In the genomic region with DNA sequence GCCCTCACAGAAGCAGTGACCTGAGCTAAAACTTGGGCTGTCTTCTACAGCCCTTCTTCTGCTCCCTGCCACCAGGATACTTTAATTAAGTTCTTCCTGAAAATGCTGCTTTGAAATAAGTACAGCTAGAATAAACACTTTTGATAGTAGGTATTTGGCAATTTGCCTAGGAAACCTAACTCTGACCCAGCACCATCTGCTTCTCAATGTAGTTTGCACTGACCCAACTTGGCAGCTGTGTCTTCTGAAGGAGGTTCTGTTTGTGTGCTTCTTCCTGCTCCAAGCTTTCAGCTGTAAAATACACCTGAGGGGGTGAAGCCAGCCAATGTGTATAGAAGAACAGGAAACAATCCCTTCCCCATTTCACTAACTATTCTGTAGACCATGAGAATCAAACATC, we compare ENCODE assay signal across 21 mouse cellular contexts. TPM values are rescaled to one million over a fixed set of nuclear protein-coding genes. Genes with fewer than 3 reads are reported as not detected.
DNase-seq lines count a peak whose midpoint lies in the region; ATAC-seq and TF ChIP-seq lines count a peak whose summit lies in the region.
"Had no signal": no experiment of that assay in that cellular context is flagged by ENCODE, and none has a peak within 500 bp of the region (broad histone marks: within the 10 kb centered on the region; RNA-seq: fewer than 3 reads in every experiment).

No protein-coding gene starts in this region.

- H3K9ac ChIP-seq in heart, embryonic 13.5 days, result 0 out of 2 replicates have a peak overlapping the region, but pooled peaks have one; percentile 24
- H3K9ac ChIP-seq in liver, embryonic 13.5 days, result 0 out of 2 replicates have a peak overlapping the region, but pooled peaks have one; percentile 9
- H3K9ac ChIP-seq in midbrain, postnatal 0 days (replicated peaks; ENCODE audit: low read length, poor library complexity, severe bottlenecking), result no peak overlapping the region
- H3K9ac ChIP-seq in midbrain, embryonic 14.5 days (replicated peaks; ENCODE audit: low read length), result no peak overlapping the region
- H3K9ac ChIP-seq: heart, embryonic 12.5 days; hindbrain, embryonic 14.5 days; liver, embryonic 14.5 days had no signal

- TF ChIP-seq CTCF in midbrain, postnatal 0 days (IDR thresholded peaks at IDR 0.05), result no peak
- no peak for TF ChIP-seq CTCF in left cerebral cortex, adult 2 months (IDR thresholded peaks at IDR 0.05)

- H3K36me3 ChIP-seq in heart, embryonic 13.5 days, result no peaks in the 10 kb centered on the region
- H3K36me3 ChIP-seq in liver, embryonic 13.5 days, result no peaks in the 10 kb centered on the region
- H3K36me3 ChIP-seq in midbrain, postnatal 0 days (ENCODE audit: insufficient read depth, low read length), result no peaks in the 10 kb centered on the region
- H3K36me3 ChIP-seq in midbrain, embryonic 14.5 days (ENCODE audit: control insufficient read depth, insufficient read depth, low read length), result no peaks in the 10 kb centered on the region
- H3K36me3 ChIP-seq: heart, embryonic 12.5 days had no signal

- intact Hi-C loops in left cerebral cortex, adult 2 months (cut with DNase I), result no loop called here

- H3K9me3 ChIP-seq in heart, embryonic 13.5 days, result no peaks in the 10 kb centered on the region
- no peaks in the 10 kb centered on the region for H3K9me3 ChIP-seq in liver, embryonic 13.5 days (replicated peaks)
- H3K9me3 ChIP-seq in midbrain, postnatal 0 days (ENCODE audit: low read length), result no peaks in the 10 kb centered on the region
- no peaks in the 10 kb centered on the region for H3K9me3 ChIP-seq in midbrain, embryonic 14.5 days (ENCODE audit: control insufficient read depth, low read length)
- H3K9me3 ChIP-seq: heart, embryonic 12.5 days had no signal

- no peaks in the 10 kb centered on the region for H3K27me3 ChIP-seq in heart, embryonic 13.5 days (replicated peaks)
- no peaks in the 10 kb centered on the region for H3K27me3 ChIP-seq in liver, embryonic 13.5 days
- H3K27me3 ChIP-seq in midbrain, postnatal 0 days (ENCODE audit: insufficient read depth, low read length), result no peaks in the 10 kb centered on the region
- no peaks in the 10 kb centered on the region for H3K27me3 ChIP-seq in midbrain, embryonic 14.5 days (ENCODE audit: control insufficient read depth, insufficient read depth, low read length)
- H3K27me3 ChIP-seq: heart, embryonic 12.5 days had no signal

- no peak overlapping the region for H3K4me2 ChIP-seq in heart, embryonic 13.5 days
- H3K4me2 ChIP-seq in liver, embryonic 13.5 days, result no peak overlapping the region
- H3K4me2 ChIP-seq in midbrain, postnatal 0 days (ENCODE audit: low read depth, low read length, poor library complexity, severe bottlenecking), result no peak overlapping the region
- H3K4me2 ChIP-seq in midbrain, embryonic 14.5 days (ENCODE audit: low read length), result no peak overlapping the region
- H3K4me2 ChIP-seq: heart, embryonic 12.5 days; hindbrain, embryonic 14.5 days; midbrain, embryonic 11.5 days had no signal

- peaks cover 66% of the 10 kb centered on the region for H3K4me1 ChIP-seq in heart, embryonic 13.5 days
- H3K4me1 ChIP-seq in liver, embryonic 13.5 days (replicated peaks), result peaks cover 59% of the 10 kb centered on the region
- H3K4me1 ChIP-seq in midbrain, postnatal 0 days (ENCODE audit: insufficient read depth, low read length), result no peaks in the 10 kb centered on the region
- H3K4me1 ChIP-seq in midbrain, embryonic 14.5 days (ENCODE audit: control insufficient read depth, insufficient read depth, low read length), result no peaks in the 10 kb centered on the region

- no peak overlapping the region for H3K4me3 ChIP-seq in heart, embryonic 13.5 days
- no peak overlapping the region for H3K4me3 ChIP-seq in liver, embryonic 13.5 days (replicated peaks)
- H3K4me3 ChIP-seq in midbrain, postnatal 0 days (ENCODE audit: low read depth, low read length), result no peak overlapping the region
- no peak overlapping the region for H3K4me3 ChIP-seq in midbrain, embryonic 14.5 days (replicated peaks; ENCODE audit: low read depth, low read length)
- no peak overlapping the region for H3K4me3 ChIP-seq in left cerebral cortex, adult 2 months
- H3K4me3 ChIP-seq: heart, embryonic 12.5 days; layer of hippocampus, adult 2 months had no signal

- DNase-seq in heart, adult 18-20 months, result no peak
- no peak for DNase-seq in liver, embryonic 13.5 days
- DNase-seq in liver, result no peak
- peak; percentile 6 for DNase-seq in midbrain, postnatal 0 days (ENCODE audit: low spot score)
- DNase-seq in midbrain, embryonic 14.5 days, result no peak
- no peak for DNase-seq in left cerebral cortex, adult 2 months (ENCODE audit: extremely low spot score in 1 of 2, low spot score in 2 of 2)
- DNase-seq in adrenal gland, postnatal 4 days (ENCODE audit: low spot score in 2 of 2), result no peak
- DNase-seq: adrenal gland, postnatal 10 days; cerebellum, adult 9-11 months; heart, postnatal 4 days; kidney, adult 18-20 months; kidney, postnatal 25 days; thymus, adult 18-20 months; thymus, postnatal 36 days had no signal

- no peak overlapping the region for H3K27ac ChIP-seq in heart, embryonic 13.5 days (replicated peaks)
- peak overlapping the region; percentile 43; the same call in 1 of the 2 replicates for H3K27ac ChIP-seq in liver, embryonic 13.5 days
- H3K27ac ChIP-seq in midbrain, postnatal 0 days (ENCODE audit: low read depth, low read length), result no peak overlapping the region
- no peak overlapping the region for H3K27ac ChIP-seq in midbrain, embryonic 14.5 days (replicated peaks; ENCODE audit: low read depth, low read length)
- no peak overlapping the region for H3K27ac ChIP-seq in left cerebral cortex, adult 2 months
- H3K27ac ChIP-seq: hindbrain, embryonic 14.5 days; layer of hippocampus, adult 2 months; liver, embryonic 14.5 days had no signal

- ATAC-seq in heart, embryonic 13.5 days (ENCODE audit: extremely low read depth, insufficient number of reproducible peaks, low FRiP score, low TSS enrichment), result no peak
- no peak for ATAC-seq in liver, embryonic 13.5 days (ENCODE audit: low read depth)
- no peak for ATAC-seq in midbrain, postnatal 0 days (ENCODE audit: low FRiP score)
- no peak for ATAC-seq in midbrain, embryonic 14.5 days (ENCODE audit: low FRiP score, low TSS enrichment)
- ATAC-seq: inflammation-experienced regulatory T-cells, adult 6 months had no signal

RNA-seq across cellular contexts. Expression of gene Setd3, which starts 7.8 kb away (rescaled TPM):
- polyA plus RNA-seq in heart, embryonic 13.5 days (2015; fragmentation: Nextera tagmentation; extraction: Ambion mirVana), result 63.0 and 65.7 TPM in 2 replicates
- 10 to 100 TPM; 89.9 to 97.2 TPM for total RNA-seq in heart, adult 18-20 months (2021)
- polyA plus RNA-seq in liver, embryonic 13.5 days (2015; fragmentation: Nextera tagmentation; extraction: Ambion mirVana), result 56.6 and 71.5 TPM in 2 replicates
- 74.6 and 95.5 TPM in 2 replicates for total RNA-seq in midbrain, postnatal 0 days (2014; rRNA removed)
- 88.1 and 91.2 TPM in 2 replicates for polyA plus RNA-seq in midbrain, postnatal 0 days (2015; fragmentation: Nextera tagmentation; extraction: Ambion mirVana)
- polyA plus RNA-seq in midbrain, embryonic 14.5 days (2014; fragmentation: Nextera tagmentation; extraction: Ambion mirVana), result 75.5 and 93.3 TPM in 2 replicates
- total RNA-seq in left cerebral cortex, adult 2 months (2021), result 100 to 1,000 TPM; 167 to 185 TPM
- total RNA-seq in adrenal gland, postnatal 4 days (2021), result 100 to 1,000 TPM; 100 to 103 TPM

RNA-seq across cellular contexts. Expression of gene Ccnk, which starts 8.0 kb away (rescaled TPM):
- polyA plus RNA-seq in heart, embryonic 13.5 days (2015; fragmentation: Nextera tagmentation; extraction: Ambion mirVana), result 2.2 and 2.8 TPM in 2 replicates
- 10 to 100 TPM; 25.6 to 30.2 TPM for total RNA-seq in heart, adult 18-20 months (2021)
- 1.8 and 2.3 TPM in 2 replicates for polyA plus RNA-seq in liver, embryonic 13.5 days (2015; fragmentation: Nextera tagmentation; extraction: Ambion mirVana)
- total RNA-seq in midbrain, postnatal 0 days (2014; rRNA removed), result 12.1 and 27.6 TPM in 2 replicates
- polyA plus RNA-seq in midbrain, postnatal 0 days (2015; fragmentation: Nextera tagmentation; extraction: Ambion mirVana), result 2.1 and 2.2 TPM in 2 replicates
- polyA plus RNA-seq in midbrain, embryonic 14.5 days (2014; fragmentation: Nextera tagmentation; extraction: Ambion mirVana), result 6.0 and 7.4 TPM in 2 replicates
- 10 to 100 TPM; 30.4 to 33.4 TPM for total RNA-seq in left cerebral cortex, adult 2 months (2021)
- total RNA-seq in adrenal gland, postnatal 4 days (2021), result 10 to 100 TPM; 43.9 to 45.8 TPM

Comparison
In these comparisons a context has a peak if more than half of its experiments do, and no peak if none do; other contexts are left out.
1. H3K9ac ChIP-seq: peak in heart, embryonic 13.5 days (single experiment) and liver, embryonic 13.5 days (single experiment); none in midbrain, postnatal 0 days (single experiment) and midbrain, embryonic 14.5 days (single experiment).